ENCODE assay signal across 10 mouse cellular contexts in the genomic region with DNA sequence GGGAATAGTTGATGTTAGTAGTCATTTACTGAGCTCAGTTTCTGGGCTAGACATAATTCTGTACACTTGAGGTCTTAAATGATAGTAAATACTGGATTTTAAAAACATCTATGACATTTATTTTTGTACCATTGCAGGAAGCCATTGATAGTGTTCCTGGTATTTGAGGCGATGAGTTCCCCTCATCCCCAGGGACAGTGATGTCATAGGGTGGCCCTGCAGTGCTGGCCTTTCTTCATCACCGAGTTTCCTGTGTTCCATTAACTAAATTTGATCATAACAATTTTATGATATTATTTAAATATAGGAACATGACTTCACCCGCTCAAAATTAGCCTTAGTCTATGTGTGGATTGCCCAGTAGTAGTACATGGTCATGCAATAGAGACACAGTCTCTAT. TPM values are rescaled to one million over a fixed set of nuclear protein-coding genes. Genes with fewer than 3 reads are reported as not detected.
"Had no signal": no experiment of that assay in that cellular context is flagged by ENCODE, and none has a peak within 500 bp of the region (broad histone marks: within the 10 kb centered on the region; RNA-seq: fewer than 3 reads in every experiment).

No protein-coding gene starts in this region.

- H3K4me1 ChIP-seq: neural tube, embryonic 12.5 days had no signal

- DNase-seq: kidney, postnatal 14 days; left cerebral cortex, postnatal 4 days; lung, adult 18-20 months; midbrain, embryonic 14.5 days; thymus, adult 18-20 months; thymus, postnatal 14 days had no signal

- H3K36me3 ChIP-seq: limb, embryonic 13.5 days; neural tube, embryonic 12.5 days had no signal

- H3K27ac ChIP-seq: limb, embryonic 13.5 days; liver, embryonic 14.5 days; neural tube, embryonic 12.5 days had no signal

- H3K4me3 ChIP-seq: limb, embryonic 13.5 days; neural tube, embryonic 12.5 days had no signal

- H3K27me3 ChIP-seq: limb, embryonic 13.5 days; neural tube, embryonic 12.5 days had no signal

RNA-seq across cellular contexts. Expression of gene Sema5a, which starts 41.7 kb away (rescaled TPM):
- total RNA-seq: monocyte, adult 5-6 weeks had no signal
